Mouse (Mus musculus) embryo, embryonic 11 days (tissue): Measurements from ENCODE around the gene Nxf7.
A peak's percentile ranks its signal among the peaks of the same experiment; 100 is the strongest.
"Not testable (repeated sequence)": the region's sequence is repeated elsewhere in the genome, so short reads cannot be mapped to it uniquely, and the experiment has no call there.

Experiments used
- DNase-seq: peaks from one replicate; pipeline ENCODE4 v3.0.0-alpha.2; 2015

Nxf7 gene

GRCm38 (mm10) chrX:135598677-135599076 lies at the start of gene Nxf7:
TSS of gene Nxf7 (minus strand) at chrX:135598777.
- no peak for DNase-seq

DNA sequence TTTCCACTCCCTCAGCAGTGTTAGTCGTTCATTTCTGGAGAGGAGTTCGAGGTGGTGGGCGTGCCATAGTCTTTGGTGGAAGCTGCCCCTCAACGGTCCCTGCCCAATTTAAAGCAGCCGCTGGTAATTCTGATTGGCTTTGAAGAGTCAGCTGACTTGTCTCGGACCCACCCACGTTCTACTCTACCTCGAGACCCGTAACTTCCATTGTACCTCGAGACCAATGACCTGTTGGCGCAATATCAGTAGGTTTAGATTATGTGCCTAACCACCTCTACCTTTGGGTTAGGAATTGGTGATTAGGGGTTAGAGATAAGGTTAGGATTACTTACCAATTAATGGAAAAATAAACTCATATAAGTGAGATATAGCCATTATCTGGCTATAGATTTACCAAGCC lies 29.0 kb upstream of the Nxf7 start, which contains the start of gene Prame:
Gene Prame (minus strand): TSS at position 101 of the 400 bp plus-strand sequence.
- DNase-seq, result no peak

- peak; percentile 1 for DNase-seq
Observed at GRCm38 (mm10) chrX:135601298-135602029, 2.9 kb upstream of the Nxf7 start.

DNA sequence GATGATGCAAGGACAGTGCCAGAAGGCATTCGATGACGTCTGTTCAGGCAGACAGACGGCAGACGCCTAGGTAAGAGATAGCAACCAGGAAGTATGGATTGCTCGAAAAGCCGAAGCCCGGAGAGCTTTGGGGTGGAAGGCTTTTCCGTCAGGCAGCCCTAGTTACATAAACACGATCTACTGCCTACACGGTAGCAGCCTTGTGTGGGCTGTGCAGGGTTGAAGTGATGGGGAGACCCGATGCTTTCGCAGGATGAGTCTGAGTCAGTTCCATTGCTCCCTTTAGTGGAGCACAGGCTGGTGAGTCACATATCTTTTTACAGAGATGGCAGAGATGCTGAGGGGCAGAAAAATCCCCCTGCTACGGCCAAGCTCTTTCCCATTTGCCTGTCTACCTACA lies 481 bp downstream of the Nxf7 start:
- DNase-seq, result no peak

DNA sequence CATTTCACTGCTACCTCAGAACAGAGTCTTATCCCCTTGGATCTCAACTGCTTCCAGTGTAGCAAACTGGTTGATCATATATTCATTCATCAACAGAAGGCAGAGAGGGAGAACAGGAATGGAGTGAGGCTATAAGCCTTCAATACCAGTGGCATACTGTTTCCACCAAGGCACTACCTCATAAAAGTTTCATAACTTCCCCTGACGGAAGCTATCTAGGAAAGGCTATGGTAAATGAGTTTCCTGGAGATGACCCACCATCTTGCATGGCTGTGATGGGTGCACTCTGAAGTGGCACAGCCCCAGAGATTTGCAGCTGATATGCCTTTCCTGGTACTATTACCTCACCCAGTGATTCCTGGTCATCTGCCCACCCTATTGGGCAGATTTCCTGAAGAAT lies 22.2 kb downstream of the Nxf7 start:
- DNase-seq, result no peak

- not testable (repeated sequence) for DNase-seq
Observed at GRCm38 (mm10) chrX:135574958-135575628, 23.5 kb downstream of the Nxf7 start.

DNA sequence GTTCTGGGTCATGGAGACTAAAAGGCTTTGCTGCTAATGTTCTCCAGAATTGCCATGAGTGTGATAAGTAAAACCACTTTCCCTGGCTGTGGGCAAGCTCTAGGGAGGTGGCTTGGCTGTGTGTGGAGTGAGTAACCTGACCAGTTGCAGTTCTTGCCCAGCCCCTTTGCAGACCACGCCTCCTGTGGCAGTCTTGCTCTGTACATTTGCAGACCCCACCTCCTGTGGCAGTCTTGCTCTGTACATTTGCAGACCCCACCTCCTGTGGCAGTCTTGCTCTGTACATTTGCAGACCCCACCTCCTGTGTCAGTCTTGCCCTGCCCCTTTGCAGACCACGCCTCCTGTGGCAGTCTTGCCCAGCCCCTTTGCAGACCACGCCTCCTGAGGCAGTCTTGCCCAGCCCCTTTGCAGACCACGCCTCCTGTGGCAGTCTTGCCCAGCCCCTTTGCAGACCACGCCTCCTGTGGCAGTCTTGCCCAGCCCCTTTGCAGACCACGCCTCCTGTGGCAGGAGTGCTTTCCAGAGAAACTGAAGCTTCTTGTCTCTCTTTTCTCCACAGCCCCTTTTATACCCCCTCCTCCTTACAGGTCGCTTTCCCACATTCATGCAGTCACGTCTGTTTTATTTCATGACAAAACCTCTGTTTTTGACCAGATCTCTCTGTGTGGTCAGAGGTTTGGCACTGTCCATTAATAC lies 24.2 kb downstream of the Nxf7 start:
- DNase-seq, result peak; percentile 11

DNA sequence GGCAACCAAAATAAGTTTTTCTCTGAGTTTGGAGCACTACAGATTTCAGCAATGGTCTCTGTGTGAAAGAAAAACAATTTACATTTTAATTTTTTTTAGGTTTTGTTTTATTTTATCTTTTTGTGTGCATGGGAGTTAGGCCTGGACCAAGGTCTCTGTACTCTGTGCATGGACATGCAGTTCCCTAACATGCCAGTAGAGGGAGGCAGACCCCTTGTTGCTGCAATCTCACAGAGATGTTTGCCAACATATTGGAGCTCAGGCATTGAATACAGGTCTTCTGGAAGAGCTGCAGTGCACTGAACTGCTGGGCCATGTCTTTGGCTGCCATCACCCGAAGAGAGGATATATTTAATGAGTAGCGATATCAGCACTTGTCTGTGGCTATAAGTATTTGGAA lies 29.1 kb downstream of the Nxf7 start:
- DNase-seq, result peak; percentile 42

- not testable (repeated sequence) for DNase-seq
Observed at GRCm38 (mm10) chrX:135564934-135565333, 33.6 kb downstream of the Nxf7 start.

GRCm38 (mm10) chrX:135562841-135563240 lies 35.7 kb downstream of the Nxf7 start:
- no peak for DNase-seq

GRCm38 (mm10) chrX:135561693-135562092 lies 36.9 kb downstream of the Nxf7 start:
- DNase-seq, result not testable (repeated sequence)

- not testable (repeated sequence) for DNase-seq
Observed at GRCm38 (mm10) chrX:135560933-135561332, 37.6 kb downstream of the Nxf7 start.

DNA sequence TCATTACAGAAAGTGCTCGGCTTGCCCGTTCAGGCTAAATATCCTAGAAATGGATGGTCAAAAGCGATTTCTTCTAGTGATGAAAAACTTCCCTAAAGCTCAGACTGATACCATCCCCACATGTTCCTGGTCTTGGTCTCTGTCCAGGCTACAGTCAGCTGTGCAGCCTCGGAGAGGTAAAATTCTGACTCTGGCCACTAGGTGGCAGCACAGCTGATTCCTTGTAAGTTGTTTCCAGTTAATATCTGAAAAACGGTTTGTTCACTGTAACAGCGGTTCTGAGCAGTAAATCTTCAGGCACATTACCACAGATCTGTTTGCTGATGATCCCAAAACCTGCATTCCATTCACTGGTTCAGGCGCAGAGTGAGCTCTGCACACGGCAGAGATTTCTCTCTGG lies 38.9 kb downstream of the Nxf7 start:
- DNase-seq, result peak; percentile 8
